Mouse (Mus musculus): ENCODE results near the gene Mdh2. TPM values are rescaled to one million over a fixed set of nuclear protein-coding genes. Genes with fewer than 3 reads are reported as not detected.

Mdh2 gene
- polyA plus RNA-seq (2015; fragmentation: Nextera tagmentation; extraction: Ambion mirVana) = 565 and 600 TPM in 2 replicates

DNA sequence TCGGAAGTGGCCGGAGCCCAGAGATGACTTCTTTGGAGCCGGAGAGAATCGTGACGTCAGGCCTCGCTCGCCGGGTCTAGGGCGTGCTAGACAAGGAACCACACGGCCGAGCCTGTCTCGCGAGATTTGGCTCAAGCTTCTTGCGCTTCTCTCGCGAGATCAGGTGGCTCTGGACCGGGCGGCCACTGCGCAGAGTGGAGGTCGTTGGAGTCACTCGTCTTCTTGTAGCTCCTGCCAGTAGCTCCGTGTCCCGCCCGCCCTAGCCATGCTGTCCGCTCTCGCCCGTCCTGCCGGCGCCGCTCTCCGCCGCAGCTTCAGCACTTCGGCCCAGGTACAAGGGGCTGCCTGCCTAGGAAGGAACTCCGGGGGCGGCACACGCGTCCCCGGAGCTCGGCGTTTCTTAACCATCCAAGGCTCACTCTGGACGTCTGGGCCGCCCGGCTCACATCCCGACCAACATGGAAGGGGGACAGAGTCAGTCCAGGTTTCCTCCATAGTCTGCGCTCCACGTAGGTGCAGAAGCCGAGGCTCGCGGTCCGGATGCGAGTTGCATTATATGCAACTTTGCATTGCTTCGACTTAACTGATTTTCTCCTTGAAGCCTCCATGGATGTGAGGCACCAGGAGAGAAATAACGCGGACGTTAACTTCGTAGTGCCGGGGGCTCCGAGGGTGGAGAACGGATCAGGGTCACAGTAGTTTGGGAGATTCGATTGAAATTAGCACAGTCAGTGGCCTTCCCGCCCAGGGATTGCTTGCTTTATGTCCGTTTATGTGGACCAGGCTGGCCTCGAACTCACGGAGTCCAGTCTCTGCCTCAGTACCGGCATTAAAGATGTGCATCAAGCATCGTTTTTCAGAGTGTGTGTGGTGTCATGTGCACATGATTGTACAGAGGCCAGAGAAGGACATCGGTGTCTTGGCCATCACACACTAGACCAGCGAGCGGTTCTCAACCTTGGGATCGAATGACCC is at the start of gene Mdh2:
TSS of gene Mdh2 (plus strand) at position 10 of the 975 bp plus-strand sequence.
- peak within 1 kb of the TSS; percentile 98 for H3K9ac ChIP-seq (ENCODE audit: low read depth, low read length)
- ATAC-seq = peak; percentile 98
- peak within 1 kb of the TSS; percentile 94 for H3K4me2 ChIP-seq (ENCODE audit: low read length)
- H3K27ac ChIP-seq (ENCODE audit: low read length) = peak within 1 kb of the TSS; percentile 96
- H3K36me3 ChIP-seq (ENCODE audit: control insufficient read depth, insufficient read depth, low read length) = peaks cover 9% of the 10 kb centered on the region
- peaks cover 25% of the 10 kb centered on the region for H3K4me1 ChIP-seq (ENCODE audit: control insufficient read depth, insufficient read depth, low read length)
- H3K9me3 ChIP-seq (replicated peaks; ENCODE audit: control insufficient read depth, low read length, poor library complexity, severe bottlenecking) = no peaks in the 10 kb centered on the region
- peak within 1 kb of the TSS; percentile 93 for H3K4me3 ChIP-seq (ENCODE audit: low read depth, low read length)
- H3K27me3 ChIP-seq (ENCODE audit: control insufficient read depth, insufficient read depth, low read depth, low read length) = no peaks in the 10 kb centered on the region
- WGBS = 1% methylated on average over 70 of the region's 70 CpGs

DNA sequence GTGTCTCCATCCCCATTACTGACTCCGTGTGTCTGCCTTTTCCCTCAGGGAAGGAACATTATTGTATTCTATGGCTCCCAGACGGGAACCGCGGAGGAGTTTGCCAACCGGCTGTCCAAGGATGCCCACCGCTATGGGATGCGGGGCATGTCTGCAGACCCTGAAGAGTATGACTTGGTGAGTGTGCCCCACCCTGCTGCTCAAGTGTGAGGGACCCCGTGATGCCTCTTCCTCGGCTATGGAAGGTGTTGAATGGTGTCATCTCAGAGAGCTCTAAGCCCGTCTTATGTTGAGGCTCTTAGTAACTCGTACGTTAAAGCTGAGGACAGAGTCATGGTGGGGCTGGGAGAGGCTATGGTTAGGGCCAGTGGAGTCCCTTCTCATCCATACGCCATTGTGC is 48.9 kb upstream of the Mdh2 start:
- H3K4me2 ChIP-seq (ENCODE audit: low read length) = no peak overlapping the region
- H3K27me3 ChIP-seq (ENCODE audit: control insufficient read depth, insufficient read depth, low read depth, low read length) = no peaks in the 10 kb centered on the region
- H3K36me3 ChIP-seq (ENCODE audit: control insufficient read depth, insufficient read depth, low read length) = peaks cover 52% of the 10 kb centered on the region
- H3K27ac ChIP-seq (ENCODE audit: low read length) = no peak overlapping the region
- peaks cover 30% of the 10 kb centered on the region for H3K4me1 ChIP-seq (ENCODE audit: control insufficient read depth, insufficient read depth, low read length)
- no peak for ATAC-seq
- H3K9me3 ChIP-seq (replicated peaks; ENCODE audit: control insufficient read depth, low read length, poor library complexity, severe bottlenecking) = no peaks in the 10 kb centered on the region
- no peak overlapping the region for H3K4me3 ChIP-seq (ENCODE audit: low read depth, low read length)
- no peak overlapping the region for H3K9ac ChIP-seq (ENCODE audit: low read depth, low read length)
- 89% methylated on average over 13 of the region's 13 CpGs for WGBS

DNA sequence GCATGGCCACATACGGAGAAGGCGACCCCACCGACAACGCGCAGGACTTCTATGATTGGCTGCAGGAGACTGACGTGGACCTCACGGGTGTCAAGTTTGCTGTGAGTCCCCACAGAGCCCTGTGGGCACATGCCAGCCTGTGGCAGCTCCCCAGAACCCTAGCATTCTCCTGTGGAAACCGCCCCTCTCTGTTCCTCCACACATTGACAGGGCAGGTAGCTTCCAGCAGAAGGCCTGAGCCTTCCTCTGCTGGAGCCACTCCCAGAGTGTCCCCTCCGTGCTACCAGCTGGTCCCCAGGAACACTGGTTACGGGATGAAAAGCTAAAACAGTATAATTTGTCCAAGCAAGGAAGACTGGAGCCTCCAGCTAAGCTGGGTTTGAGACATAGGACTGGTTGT is 48.0 kb upstream of the Mdh2 start:
- no peak overlapping the region for H3K9ac ChIP-seq (ENCODE audit: low read depth, low read length)
- peaks cover 57% of the 10 kb centered on the region for H3K36me3 ChIP-seq (ENCODE audit: control insufficient read depth, insufficient read depth, low read length)
- no peak overlapping the region for H3K27ac ChIP-seq (ENCODE audit: low read length)
- no peaks in the 10 kb centered on the region for H3K9me3 ChIP-seq (replicated peaks; ENCODE audit: control insufficient read depth, low read length, poor library complexity, severe bottlenecking)
- no peak overlapping the region for H3K4me3 ChIP-seq (ENCODE audit: low read depth, low read length)
- no peak for ATAC-seq
- no peaks in the 10 kb centered on the region for H3K27me3 ChIP-seq (ENCODE audit: control insufficient read depth, insufficient read depth, low read depth, low read length)
- H3K4me2 ChIP-seq (ENCODE audit: low read length) = no peak overlapping the region
- WGBS = 94% methylated on average over 10 of the region's 10 CpGs
- H3K4me1 ChIP-seq (ENCODE audit: control insufficient read depth, insufficient read depth, low read length) = peaks cover 20% of the 10 kb centered on the region

- peaks cover 61% of the 10 kb centered on the region for H3K36me3 ChIP-seq (ENCODE audit: control insufficient read depth, insufficient read depth, low read length)
- no peak overlapping the region for H3K4me3 ChIP-seq (ENCODE audit: low read depth, low read length)
- peaks cover 14% of the 10 kb centered on the region for H3K4me1 ChIP-seq (ENCODE audit: control insufficient read depth, insufficient read depth, low read length)
- no peaks in the 10 kb centered on the region for H3K27me3 ChIP-seq (ENCODE audit: control insufficient read depth, insufficient read depth, low read depth, low read length)
- H3K9ac ChIP-seq (ENCODE audit: low read depth, low read length) = no peak overlapping the region
- no peak overlapping the region for H3K4me2 ChIP-seq (ENCODE audit: low read length)
- ATAC-seq = no peak
- no peak overlapping the region for H3K27ac ChIP-seq (ENCODE audit: low read length)
- H3K9me3 ChIP-seq (replicated peaks; ENCODE audit: control insufficient read depth, low read length, poor library complexity, severe bottlenecking) = no peaks in the 10 kb centered on the region
- WGBS = 98% methylated on average over 10 of the region's 10 CpGs
These were observed 47.4 kb upstream of the Mdh2 start for GRCm38 (mm10) chr5:135730916-135731315.

DNA sequence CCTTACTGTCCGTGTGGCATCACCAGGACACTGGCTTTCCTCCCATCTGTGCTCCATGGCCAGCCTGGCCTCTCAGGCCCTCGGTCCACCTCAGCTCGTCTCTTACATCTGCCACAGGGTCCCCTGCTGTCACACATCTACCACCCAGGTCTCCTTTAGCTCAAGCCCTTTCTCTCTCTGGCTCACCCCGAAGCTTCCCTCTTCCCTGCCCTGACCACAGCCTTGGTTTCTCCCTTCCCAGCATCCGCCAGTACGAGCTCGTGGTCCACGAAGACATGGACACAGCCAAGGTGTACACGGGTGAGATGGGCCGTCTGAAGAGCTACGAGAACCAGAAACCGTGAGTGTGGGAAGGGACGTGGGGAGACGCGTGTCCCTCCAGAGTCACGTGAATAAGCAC is 47.0 kb upstream of the Mdh2 start:
- Histone ChIP-seq H3K27ac (ENCODE audit: low read length) (no peak overlapping the region), H3K27me3 (ENCODE audit: control insufficient read depth, insufficient read depth, low read depth, low read length) (no peaks in the 10 kb centered on the region), H3K4me1 (ENCODE audit: control insufficient read depth, insufficient read depth, low read length) (peaks cover 10% of the 10 kb centered on the region), H3K9ac (ENCODE audit: low read depth, low read length) (no peak overlapping the region), H3K36me3 (ENCODE audit: control insufficient read depth, insufficient read depth, low read length) (peaks cover 65% of the 10 kb centered on the region), H3K4me2 (ENCODE audit: low read length) (no peak overlapping the region), H3K9me3 (replicated peaks; ENCODE audit: control insufficient read depth, low read length, poor library complexity, severe bottlenecking) (no peaks in the 10 kb centered on the region), H3K4me3 (ENCODE audit: low read depth, low read length) (no peak overlapping the region)
- ATAC-seq = no peak
- WGBS = 95% methylated on average over 16 of the region's 16 CpGs

DNA sequence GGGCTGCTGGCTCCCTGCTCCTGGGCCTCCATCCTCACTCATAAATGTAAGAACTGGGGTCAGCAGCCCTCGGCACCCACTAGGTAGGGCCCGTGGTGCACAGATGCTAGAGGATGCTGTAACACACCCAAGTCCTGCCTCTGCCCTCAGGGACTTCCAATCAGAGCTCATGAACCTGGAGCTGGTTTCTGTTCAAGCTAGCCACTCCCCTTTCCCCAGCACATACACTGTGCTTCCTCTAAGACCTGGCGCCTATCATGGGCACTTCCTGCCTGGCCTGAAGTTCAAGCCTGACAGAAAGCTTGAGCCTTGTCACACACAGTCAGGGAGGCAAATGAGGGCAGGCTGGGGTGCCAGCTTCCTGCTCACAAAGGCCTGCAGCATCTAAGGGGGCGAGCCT is 45.2 kb upstream of the Mdh2 start:
- WGBS = 94% methylated on average over 4 of the region's 4 CpGs
- no peaks in the 10 kb centered on the region for H3K27me3 ChIP-seq (ENCODE audit: control insufficient read depth, insufficient read depth, low read depth, low read length)
- H3K36me3 ChIP-seq (ENCODE audit: control insufficient read depth, insufficient read depth, low read length) = peaks cover 74% of the 10 kb centered on the region
- H3K4me2 ChIP-seq (ENCODE audit: low read length) = no peak overlapping the region
- no peaks in the 10 kb centered on the region for H3K9me3 ChIP-seq (replicated peaks; ENCODE audit: control insufficient read depth, low read length, poor library complexity, severe bottlenecking)
- no peak overlapping the region for H3K9ac ChIP-seq (ENCODE audit: low read depth, low read length)
- no peak overlapping the region for H3K4me3 ChIP-seq (ENCODE audit: low read depth, low read length)
- no peak for ATAC-seq
- H3K4me1 ChIP-seq (ENCODE audit: control insufficient read depth, insufficient read depth, low read length) = no peaks in the 10 kb centered on the region
- no peak overlapping the region for H3K27ac ChIP-seq (ENCODE audit: low read length)

- Histone ChIP-seq H3K27me3 (ENCODE audit: control insufficient read depth, insufficient read depth, low read depth, low read length) (no peaks in the 10 kb centered on the region), H3K9ac (ENCODE audit: low read depth, low read length) (no peak overlapping the region), H3K27ac (ENCODE audit: low read length) (no peak overlapping the region), H3K4me1 (ENCODE audit: control insufficient read depth, insufficient read depth, low read length) (no peaks in the 10 kb centered on the region), H3K9me3 (replicated peaks; ENCODE audit: control insufficient read depth, low read length, poor library complexity, severe bottlenecking) (no peaks in the 10 kb centered on the region), H3K4me2 (ENCODE audit: low read length) (no peak overlapping the region), H3K4me3 (ENCODE audit: low read depth, low read length) (no peak overlapping the region), H3K36me3 (ENCODE audit: control insufficient read depth, insufficient read depth, low read length) (peaks cover 73% of the 10 kb centered on the region)
- 92% methylated on average over 37 of the region's 42 CpGs for WGBS
- no peak for ATAC-seq
These were observed 44.1 kb upstream of the Mdh2 start for GRCm38 (mm10) chr5:135734057-135734680.

- no peaks in the 10 kb centered on the region for H3K9me3 ChIP-seq (replicated peaks; ENCODE audit: control insufficient read depth, low read length, poor library complexity, severe bottlenecking)
- H3K27ac ChIP-seq (ENCODE audit: low read length) = no peak overlapping the region
- ATAC-seq = no peak
- H3K4me3 ChIP-seq (ENCODE audit: low read depth, low read length) = no peak overlapping the region
- no peak overlapping the region for H3K4me2 ChIP-seq (ENCODE audit: low read length)
- H3K4me1 ChIP-seq (ENCODE audit: control insufficient read depth, insufficient read depth, low read length) = no peaks in the 10 kb centered on the region
- H3K36me3 ChIP-seq (ENCODE audit: control insufficient read depth, insufficient read depth, low read length) = peaks cover 63% of the 10 kb centered on the region
- 92% methylated on average over 13 of the region's 13 CpGs for WGBS
- H3K9ac ChIP-seq (ENCODE audit: low read depth, low read length) = no peak overlapping the region
- no peaks in the 10 kb centered on the region for H3K27me3 ChIP-seq (ENCODE audit: control insufficient read depth, insufficient read depth, low read depth, low read length)
These were observed 42.5 kb upstream of the Mdh2 start for GRCm38 (mm10) chr5:135735741-135736140.

GRCm38 (mm10) chr5:135736544-135736943 is 41.7 kb upstream of the Mdh2 start:
- Histone ChIP-seq H3K9ac (ENCODE audit: low read depth, low read length) (no peak overlapping the region), H3K4me1 (ENCODE audit: control insufficient read depth, insufficient read depth, low read length) (no peaks in the 10 kb centered on the region), H3K4me3 (ENCODE audit: low read depth, low read length) (no peak overlapping the region), H3K27ac (ENCODE audit: low read length) (no peak overlapping the region), H3K4me2 (ENCODE audit: low read length) (no peak overlapping the region), H3K9me3 (replicated peaks; ENCODE audit: control insufficient read depth, low read length, poor library complexity, severe bottlenecking) (no peaks in the 10 kb centered on the region), H3K36me3 (ENCODE audit: control insufficient read depth, insufficient read depth, low read length) (peaks cover 56% of the 10 kb centered on the region), H3K27me3 (ENCODE audit: control insufficient read depth, insufficient read depth, low read depth, low read length) (no peaks in the 10 kb centered on the region)
- ATAC-seq = 0 out of 2 replicates have a peak, but pooled peaks have one; percentile 22
- WGBS = 95% methylated on average over 16 of the region's 16 CpGs

Data from midbrain, embryonic 16.5 days (tissue).